Mouse (Mus musculus): Measurements from ENCODE around the gene Col24a1.

Col24a1 gene

DNA sequence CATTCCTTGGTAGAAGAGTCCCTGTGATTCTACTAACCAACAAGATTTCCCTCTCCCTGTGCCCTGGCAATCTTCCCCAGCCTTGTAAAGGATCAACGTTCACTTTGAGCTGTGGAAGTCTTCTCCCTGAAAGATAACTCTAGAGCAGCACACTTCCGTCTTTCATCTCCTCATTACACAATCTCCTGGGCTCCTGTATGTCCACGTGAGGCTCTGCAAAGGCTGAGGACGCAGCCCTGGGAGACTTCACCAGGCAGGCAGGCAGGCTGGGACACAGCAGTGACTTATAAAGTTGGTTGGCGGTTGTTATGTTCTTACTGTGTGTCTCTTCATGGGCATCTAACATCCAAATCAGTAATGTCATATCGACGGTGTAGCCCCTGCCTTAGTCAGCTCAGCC is 170.1 kb downstream of the Col24a1 start:
- DNase-seq (ENCODE audit: low spot score): no peak

DNA sequence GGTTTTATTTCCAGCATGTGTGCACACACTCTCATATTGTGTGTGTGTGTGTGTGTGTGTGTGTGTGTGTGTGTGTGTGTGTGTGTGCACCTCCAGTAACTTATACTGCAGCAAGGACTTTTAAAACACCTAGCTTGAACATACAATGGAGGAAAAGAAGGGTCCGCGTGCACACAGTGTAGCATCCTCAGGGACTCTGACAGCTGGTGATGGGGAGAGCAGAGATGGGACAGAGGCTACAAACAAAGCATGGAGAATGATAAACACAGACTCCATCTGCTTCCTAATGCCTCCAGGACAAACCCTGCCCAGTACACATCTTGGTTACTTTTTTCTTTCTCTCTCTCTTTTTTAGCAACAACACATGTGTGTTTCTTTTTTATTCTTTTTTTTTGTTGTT is 171.5 kb downstream of the Col24a1 start:
- DNase-seq (ENCODE audit: low spot score): no peak

DNA sequence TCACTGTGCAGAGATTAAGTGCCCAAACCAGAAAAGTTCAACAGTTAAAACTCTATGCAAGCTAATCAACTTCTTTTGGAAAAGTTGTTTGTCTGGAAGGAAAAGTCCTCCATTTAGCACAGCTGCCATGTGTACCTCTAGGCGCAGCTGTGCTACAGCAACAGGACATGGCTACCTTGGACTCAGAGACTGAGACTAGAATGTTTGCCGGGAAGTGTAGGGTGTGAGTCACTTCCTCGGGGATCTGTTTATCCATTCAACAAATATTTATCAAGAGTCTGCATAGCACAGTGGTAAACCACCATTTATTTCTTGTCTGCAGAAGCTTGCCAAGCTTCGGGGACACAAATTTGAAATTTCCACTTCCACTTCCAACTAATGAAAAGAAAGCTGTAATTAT is 178.8 kb downstream of the Col24a1 start:
- DNase-seq (ENCODE audit: low spot score): no peak

DNA sequence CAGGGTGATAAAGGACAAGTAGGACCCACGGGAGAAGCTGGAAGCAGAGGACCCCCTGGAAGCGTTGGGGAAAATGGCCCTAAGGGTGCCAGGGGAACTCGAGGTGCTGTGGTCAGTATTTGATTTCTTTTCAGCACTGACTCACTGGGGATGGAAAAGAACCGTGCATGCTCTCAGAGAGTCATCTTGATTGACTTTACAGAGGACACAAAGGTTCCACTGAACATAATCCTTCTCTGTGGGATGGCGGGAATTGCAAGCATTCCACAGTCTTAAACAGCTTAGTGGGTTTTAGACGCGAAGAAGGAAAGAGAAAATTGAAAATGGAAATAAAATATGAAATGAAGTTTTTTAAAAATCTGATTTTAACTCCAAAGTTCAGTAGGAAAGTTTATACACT is 181.9 kb downstream of the Col24a1 start:
- DNase-seq (ENCODE audit: low spot score): no peak

DNA sequence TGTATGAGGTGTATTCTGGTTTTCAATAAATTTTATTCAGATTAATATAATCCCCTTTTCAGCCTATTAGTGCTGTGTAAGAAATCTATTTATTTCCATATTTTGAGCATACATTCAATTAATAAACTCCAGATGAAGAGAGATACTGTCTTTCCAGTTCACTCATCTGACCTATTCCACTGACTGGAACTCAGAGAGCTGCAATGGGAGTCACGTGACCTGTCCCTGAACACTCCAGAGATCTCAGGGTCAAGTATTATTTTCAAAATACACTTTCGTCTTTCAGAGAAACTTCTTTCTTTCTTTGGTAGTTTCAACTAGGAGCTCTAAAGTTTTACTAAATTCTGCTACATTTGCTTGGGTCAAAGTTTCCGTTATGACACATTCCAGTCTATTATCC is 184.4 kb downstream of the Col24a1 start:
- DNase-seq (ENCODE audit: low spot score): no peak

DNA sequence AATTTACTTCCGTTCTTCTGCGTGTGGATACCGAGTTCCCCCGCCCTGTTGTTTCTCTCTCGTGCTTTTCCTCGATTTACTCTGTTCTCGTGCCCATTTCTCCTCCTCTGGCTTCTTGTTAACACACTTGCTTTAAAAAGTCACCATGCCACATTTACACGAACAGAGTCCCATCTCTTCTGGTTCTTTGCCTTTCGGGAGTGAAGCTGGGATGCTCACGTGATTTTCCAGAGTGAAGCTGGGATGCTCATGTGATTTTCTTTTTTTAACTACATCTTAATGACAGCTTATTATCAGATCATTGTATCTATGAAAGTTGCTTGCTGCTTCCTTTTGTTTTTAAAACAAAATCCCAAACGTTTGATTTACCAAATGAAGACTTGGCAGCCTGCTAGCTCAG is 184.8 kb downstream of the Col24a1 start:
- DNase-seq (ENCODE audit: low spot score): no peak

DNA sequence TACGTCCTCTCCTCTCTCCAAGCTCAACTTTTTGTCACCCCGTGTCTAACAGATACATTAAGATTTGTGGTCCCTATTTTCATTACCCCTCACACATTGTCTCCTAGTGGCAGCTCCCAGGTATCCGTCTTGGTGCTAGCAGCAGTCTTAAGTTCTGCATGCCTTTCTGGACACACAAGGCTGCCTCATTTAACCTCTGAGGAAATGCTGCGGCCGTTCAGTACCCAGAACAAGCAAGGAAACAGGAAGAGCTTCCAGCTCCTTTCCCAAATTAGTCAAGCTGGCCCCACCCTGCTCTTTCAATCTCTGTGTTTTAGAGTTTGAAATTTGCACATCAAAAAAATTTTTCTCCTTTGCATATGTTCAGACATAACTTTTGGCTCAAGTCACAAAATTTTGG is 186.2 kb downstream of the Col24a1 start:
- no peak for DNase-seq (ENCODE audit: low spot score)

DNA sequence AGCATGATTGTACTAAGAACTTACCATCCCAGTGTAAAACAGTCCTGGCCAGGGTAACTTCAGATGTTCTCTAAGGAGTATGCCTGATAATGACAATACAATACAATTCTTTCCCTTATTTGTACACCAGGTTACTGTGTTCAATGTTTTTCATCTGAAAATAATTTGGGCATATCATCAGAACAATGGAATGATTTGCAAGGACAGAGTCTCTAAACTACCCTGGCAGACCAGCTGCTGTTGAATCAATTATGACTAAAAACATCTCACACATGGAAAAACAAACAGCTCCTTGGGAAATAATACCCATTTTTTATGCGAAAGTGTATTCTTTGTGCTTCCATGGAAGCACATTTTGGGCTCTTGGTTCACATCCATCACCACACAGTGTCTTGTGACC is 198.0 kb downstream of the Col24a1 start:
- no peak for DNase-seq (ENCODE audit: low spot score)

DNA sequence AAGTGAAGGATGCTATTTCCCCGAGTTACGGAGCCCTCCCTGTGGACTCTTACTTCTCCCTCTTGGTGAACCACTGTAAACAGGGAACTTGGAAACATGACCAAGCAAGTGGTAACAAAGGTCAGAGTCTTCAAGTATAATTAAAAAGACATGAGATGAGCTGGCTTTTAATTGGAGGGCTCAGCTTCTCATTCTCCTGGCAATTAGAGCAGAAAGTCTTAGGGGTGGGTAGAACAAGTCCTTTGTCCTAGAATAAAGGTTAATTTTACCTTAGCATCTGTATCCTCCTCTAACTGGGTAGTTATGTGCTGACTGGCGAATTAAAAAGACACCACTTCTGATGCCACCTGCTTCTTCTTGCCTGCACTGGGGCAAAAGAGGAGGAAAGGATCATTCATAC is 199.1 kb downstream of the Col24a1 start:
- DNase-seq (ENCODE audit: low spot score): no peak

DNA sequence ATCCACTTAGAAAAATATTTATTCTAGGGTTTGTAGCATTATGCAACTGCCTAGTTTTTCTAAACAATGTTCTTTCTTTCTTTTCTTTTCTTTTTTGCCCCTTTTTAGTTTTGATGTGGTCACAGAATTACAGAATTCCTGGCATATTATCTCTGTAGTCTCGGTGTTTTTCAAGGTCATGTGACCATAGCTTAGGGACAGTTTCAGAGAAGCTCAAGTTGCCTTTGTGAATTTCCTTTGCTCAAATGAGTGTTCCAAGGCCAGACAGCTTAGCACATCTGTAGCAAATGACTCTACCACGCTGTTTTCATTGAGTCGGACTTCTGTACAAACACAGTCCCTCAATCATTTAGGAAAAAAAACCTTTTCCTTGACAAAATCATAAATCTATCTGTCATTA is 205.9 kb downstream of the Col24a1 start:
- no peak for DNase-seq (ENCODE audit: low spot score)

DNA sequence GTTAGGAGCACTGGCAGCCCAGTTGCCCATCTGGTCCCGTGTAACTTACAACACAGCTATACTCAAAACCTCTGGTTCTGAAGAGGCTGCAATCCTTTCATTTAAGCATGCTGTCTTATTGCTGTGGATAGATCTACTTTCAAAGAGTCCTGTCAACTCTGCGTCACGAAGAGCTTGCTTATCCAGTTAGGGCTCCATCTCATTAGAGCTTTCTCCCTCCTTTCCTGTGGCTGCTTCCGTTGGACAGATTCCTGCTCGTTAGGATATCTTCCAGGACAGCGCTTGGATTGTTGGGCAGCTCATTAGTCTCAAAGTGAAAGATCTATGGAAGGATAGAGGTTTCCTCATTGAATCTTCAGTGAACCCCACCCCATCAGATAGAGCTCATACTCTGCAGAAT is 206.6 kb downstream of the Col24a1 start:
- DNase-seq (ENCODE audit: low spot score): no peak

DNA sequence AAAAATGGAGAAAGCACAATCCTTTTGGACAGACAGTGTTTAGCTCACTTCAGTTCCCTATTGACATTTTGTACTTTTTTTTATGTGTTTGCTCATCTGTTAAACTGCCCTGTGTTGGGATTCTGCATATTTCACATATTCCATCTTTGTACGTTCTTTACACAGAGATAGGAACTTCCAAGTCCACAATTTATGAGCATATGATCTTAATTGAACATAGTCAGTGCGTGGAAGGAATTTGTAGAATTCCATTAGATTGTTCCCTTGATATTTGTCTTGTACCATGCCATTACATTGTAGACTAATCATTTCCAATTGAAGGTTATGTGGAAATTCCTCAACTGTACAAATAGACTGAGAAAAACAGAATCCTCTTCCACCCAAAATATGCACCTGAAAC is 212.6 kb downstream of the Col24a1 start:
- no peak for DNase-seq (ENCODE audit: low spot score)

DNA sequence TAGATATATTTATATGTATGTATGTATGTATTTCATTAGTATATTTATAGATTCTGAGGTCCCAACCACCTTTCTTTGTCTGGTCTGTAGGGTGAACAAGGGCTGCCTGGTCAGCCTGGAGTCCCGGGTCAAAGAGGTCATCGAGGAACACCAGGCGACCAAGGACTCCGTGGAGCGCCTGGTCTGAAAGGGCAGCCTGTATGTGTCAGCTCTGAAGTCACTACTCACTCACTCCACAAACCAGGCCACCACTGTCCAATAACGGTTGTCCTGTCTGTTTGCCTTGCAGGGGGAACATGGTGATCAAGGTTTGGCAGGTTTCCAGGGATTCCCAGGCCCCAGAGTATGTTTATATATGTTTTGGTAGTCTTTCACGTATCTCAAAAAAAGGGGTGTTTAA is 216.3 kb downstream of the Col24a1 start:
- no peak for DNase-seq (ENCODE audit: low spot score)

DNA sequence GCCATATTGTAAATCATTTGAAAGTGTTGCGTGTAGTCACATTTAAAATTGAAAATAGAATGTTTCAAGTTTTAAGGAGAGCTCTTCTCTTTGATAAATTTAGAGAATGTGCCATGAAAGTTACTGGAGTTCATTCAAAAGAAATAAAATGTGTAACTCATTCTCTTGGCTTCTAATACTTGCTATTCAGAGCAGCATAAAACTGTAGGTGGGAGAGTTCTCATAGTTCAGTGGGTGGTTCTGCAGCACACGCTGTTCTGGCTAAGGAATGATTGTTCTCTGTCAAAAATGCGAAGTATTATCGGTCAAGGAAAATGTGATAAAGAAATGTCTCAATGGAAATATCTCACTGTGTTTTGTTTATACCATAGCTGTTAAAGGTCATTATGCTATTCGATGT is 221.9 kb downstream of the Col24a1 start:
- no peak for DNase-seq (ENCODE audit: low spot score)

DNA sequence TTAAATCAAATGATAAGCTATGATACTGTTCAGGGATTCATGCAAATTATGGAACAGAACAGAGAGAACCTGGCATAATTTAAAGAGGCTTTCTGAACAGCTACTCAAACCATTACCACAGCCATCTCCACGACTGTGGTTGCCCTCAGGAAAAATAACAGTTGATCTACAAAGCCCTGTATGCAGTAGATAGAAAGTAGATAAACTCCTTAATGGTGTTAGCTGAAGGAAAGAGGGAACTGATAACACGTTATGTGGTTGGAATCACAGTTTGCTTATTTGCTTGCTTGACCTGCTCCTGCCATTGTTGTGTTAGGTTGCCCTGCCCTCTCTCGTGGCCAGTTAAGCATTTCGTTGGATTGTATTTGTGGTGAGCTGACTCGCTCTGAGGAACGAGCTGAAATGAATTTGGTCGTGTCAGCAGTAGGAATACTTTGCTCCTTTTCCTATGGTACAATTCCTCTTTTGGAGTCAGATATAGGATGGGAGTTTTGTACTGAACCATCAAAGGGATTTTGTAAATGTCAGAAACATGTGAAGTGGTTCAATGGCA is 229.3 kb downstream of the Col24a1 start:
- peak; percentile 40 for DNase-seq (ENCODE audit: low spot score)

DNA sequence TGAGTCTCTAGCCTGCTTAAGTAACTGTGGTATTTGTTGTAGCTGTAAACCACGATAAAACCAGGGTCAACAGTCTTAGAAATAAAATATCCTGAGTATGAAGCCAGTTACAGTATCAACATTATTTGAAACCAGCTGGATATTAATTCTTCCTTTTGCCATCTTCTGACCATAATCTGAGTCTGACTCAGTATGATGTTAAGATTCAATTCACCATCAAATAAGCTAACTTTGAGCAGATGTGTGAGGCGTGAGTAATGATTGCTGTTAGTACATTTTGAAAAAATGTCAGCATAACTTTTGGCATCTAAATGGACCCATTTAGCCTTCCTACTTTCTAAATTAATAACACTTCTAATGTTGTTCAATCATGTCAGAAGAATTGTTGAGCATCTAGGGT is 230.0 kb downstream of the Col24a1 start:
- DNase-seq (ENCODE audit: low spot score): no peak

DNA sequence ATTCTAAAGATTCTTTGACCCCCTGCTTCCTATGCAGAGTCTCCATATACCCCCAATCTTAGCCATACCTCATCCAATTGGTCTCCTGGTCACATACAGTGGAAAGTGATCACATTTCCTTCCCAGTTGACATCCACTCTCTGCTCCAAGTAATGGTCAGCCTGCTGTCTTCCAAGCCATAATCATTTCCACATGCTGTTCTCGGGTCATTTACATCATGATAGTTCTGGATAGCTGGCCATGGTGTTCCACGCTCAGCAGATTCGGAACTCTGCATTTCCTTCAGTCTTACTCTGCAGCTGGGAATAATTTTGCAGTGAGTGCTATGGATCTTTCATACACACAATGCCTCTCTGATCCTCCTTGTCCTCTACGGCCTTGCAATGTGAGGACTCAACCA is 233.0 kb downstream of the Col24a1 start:
- DNase-seq (ENCODE audit: low spot score): no peak

DNA sequence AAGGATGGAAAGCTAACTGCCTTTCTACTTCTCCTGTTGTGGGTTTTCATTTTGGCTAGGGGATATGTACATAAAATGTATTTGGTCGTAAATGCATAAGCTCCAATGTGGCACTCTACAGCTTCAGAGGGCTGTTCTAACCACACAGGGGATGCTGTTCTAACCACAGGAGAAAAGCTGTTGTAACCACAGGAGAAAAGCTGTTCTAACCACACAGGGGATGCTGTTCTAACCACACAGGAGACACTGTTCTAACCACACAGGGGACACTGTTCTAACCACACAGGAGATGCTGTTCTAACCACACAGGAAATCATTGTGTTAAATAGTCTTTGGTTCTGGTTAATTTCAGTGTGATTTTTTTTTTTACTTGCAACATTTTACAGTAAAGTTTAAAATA is 245.6 kb downstream of the Col24a1 start:
- DNase-seq (ENCODE audit: low spot score): no peak

DNA sequence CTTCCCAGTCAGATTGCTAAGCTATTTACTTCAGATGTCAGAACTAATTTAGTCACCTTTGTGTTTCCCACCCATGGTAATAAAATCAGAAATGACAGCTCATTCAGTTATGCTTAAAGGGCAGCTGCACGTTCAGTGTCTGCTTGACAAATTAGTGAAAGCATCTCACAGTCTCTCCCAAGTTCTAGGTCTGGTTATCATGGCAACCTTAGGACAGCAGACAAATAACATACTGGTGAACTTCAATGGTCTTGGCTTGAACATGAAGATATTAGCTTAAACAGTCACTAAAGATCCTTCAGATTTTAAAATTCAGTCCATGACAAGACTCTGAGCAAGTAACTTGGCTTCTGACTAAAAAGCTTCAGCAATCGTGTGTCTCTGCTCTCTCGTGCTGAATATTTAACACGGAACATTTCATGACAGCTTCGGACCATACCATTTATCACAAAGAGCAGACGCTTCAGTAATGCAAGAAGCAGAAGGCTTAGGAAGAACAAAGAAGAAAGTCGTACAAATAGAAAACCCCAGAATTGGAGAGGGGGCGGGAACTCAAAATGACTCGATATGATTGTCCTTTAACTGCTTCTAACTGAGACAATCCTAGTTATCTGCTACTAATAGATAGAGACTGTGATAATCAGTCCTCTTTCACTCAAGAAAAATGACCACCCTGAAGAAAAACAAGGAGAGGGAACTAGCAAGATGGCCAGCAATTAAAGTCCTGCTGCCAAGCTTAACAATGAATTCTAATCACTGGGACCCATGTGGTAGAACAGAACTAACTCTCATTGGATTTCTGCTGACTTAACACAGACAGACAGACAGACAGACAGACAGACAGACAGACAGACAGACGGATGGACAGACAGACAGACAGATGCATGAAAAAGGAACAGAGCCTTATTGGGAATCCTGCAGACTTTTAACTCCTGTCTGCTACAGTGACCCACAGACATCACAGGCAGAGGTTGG is 256.5 kb downstream of the Col24a1 start:
- DNase-seq (ENCODE audit: low spot score): no peak

DNA sequence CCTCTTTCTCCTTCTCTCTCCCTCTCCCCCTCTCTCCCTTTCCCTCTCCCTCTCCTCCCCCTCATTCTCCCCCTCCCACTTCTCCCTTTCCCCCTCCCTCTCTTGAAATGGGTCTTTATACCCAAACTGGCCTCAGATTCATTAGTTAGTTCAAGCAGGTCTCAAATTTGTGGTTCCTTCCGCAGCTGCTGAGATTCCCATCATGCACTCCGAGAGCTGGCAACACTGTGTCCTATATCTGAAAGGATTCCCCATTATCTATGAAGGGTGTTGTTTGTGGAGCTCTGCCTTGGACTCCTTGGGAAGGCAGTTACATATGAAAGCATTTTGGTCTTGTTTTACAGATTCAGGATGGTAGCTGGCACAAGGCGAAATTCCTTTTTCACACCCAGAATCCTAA is 257.9 kb downstream of the Col24a1 start:
- no peak for DNase-seq (ENCODE audit: low spot score)

DNA sequence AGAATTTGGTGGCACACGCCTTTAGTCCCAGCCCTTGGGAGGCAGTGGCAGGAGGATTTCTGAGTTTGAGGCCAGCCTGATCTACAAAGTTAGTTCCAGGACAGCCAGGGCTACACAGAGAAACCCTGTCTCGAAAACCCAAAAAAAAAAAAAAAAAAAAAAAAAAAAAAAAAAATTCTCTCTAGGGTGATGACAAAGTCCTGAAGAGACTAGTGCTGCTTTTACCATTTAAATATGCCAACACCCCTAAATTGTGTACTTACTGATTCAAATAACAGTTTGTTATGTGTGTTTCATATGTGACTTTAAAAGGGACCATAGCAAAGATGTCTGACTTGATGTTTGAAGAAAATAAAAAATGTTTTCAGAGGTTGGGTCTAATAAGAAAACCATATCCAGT is 262.1 kb downstream of the Col24a1 start:
- DNase-seq (ENCODE audit: low spot score): no peak

DNA sequence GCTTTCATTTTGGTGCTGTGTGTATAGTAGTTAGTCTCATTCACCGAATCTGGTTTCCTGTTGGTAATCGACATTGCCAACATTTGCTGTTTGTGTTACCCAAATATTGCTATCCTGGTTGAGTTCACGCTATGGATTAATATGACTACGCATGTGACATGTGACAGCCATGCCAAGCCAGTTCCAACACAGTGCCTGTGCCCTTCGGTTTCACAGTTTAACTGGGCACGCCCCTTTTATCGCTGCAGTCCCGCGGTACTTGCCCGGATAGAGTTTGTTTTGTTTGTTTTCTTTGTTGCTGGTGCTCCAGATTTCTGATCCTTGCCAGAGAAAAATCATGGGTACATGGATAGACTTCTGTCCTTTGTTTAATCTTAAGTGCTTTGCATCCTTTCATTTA is 263.9 kb downstream of the Col24a1 start:
- DNase-seq (ENCODE audit: low spot score): no peak

DNA sequence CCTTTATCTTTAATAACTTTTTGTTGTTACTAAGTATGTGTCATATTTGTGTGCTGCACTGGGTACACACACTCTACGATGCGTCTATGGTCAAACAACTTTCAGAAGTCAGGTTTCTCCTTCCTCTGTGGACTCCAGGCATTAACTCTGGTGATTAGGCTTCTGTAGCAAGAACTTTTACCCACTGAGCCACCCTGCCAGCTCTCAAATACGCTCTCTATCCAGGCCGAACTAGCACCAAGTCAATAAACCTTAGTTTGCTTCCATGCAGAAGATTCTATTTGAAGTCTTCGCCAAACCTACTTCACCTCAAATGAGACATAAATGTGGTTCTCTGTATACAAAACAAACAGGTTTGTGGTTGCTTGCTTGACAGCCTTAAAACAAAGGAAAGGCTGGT is 267.4 kb downstream of the Col24a1 start:
- no peak for DNase-seq (ENCODE audit: low spot score)

DNA sequence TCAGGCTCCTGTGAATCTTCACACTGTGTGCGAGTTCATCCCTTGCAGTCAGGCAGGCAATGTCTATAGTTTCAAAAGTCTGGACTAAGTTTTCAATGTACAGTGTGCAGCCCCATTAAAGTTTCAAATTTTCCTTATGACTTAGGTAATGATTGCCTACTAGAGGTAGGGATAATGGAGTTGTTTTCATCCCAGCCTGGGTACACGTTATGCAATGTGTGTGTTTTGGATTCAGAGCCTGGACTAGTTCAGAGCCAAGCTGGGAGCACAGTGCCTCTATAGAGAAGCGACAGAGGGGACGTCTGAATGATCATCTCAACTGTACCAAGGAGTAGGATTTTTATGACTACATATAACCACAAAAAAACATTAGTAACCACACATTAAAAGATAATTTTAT is 267.8 kb downstream of the Col24a1 start:
- no peak for DNase-seq (ENCODE audit: low spot score)
